Mouse (Mus musculus) gastrocnemius, postnatal 25 days (tissue): ENCODE measurements at regions not wholly inside any gene's neighbourhood (a gene's known extent, or its start where the extent isn't known, plus 50 kb on each side); places are given as distances from the start of the nearest gene placed in this dataset.

Experiments used
- DNase-seq: peaks from one replicate; pipeline ENCODE4 v3.0.0; 2022

GRCm38 (mm10) chr11:109088488-109089252, 55.5 kb downstream of the E030025P04Rik start:
- no peak for DNase-seq

DNA sequence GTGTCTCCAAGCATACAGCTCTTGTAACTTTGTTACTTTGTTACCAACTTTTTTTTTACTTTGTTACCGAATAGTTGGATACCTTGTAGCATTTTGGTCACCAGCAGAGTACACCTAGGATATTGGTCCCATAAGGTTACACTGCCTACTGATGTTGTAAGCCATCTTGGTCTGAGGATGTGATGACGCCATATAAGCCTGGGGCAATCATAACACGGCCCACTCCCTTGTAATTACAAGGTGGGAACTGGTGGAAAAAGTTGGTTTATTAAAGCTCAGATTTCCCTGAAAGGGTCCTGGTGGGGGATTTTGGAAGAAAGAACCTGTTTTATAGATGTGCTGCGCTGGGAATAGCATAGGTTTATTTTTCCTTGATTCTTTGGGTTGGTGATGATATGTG, 62.2 kb downstream of the E030025P04Rik start:
- no peak for DNase-seq

DNA sequence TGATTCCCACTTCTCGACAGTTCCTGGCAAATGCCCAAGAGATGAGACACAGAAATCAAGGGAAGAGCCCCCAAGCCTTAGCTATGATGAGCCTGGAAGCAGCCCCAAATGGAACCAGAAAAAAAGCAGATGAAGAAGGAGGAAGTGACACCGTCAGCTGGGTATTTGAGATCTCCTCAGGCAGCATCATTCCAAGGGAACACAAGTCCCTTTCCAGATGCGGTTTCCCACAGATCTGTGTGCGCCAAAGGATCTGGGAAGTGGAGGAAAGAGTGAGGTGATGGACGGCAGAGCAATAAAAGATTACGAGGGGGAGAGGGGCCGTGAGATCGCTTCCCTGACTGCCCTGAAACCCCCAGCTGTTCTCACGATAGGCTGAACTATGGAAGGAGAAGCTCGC, 62.7 kb downstream of the E030025P04Rik start:
- no peak for DNase-seq

DNA sequence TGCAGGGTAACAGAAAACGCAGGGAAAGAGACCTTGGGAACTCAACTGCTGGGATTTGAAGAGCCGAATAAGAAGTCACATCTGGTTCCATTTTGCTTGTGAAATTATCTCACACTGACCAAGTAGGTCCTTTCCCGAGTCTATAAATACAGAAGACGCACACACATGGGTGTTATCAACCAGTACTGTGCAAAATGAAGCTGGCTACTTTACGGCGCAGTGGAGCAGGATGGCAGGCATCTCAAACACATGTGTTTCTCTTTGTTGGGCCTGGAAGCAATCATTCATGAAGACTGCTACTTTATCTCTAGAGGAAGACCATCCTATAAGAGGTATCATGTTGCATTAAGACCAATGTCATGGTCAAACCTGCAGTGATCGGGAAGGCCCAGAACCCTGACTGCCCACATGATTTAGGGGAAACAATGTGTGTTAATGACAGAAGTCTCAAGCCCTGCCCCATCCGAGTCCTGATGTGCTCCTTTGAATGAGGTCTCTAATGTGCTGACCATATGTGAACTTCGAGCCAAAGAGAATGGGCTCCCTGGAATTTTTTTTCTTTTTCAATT, 63.2 kb downstream of the E030025P04Rik start:
- DNase-seq: no peak

DNA sequence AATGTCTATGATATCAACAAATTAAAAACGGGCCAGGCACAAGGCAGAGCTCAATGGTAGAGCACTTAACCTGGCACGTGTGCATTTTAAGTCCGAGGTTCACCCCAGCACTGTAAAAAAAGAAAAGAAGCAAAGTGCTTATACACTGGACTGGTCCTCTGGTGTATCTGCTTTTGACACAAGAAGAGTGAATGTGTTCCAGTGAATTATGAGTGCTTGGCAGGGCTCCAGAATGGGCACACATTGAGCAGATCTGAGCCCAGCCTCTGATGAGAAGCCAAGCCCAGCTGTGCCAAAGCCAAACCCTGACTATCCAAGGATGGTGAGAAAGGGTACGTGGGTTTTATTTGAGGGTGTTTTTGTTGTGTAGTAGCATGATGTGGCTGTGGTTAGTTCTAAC, 64.7 kb downstream of the E030025P04Rik start:
- no peak for DNase-seq

- no peak for DNase-seq
Measured at GRCm38 (mm10) chr11:109076587-109077417, 67.4 kb downstream of the E030025P04Rik start.

GRCm38 (mm10) chr11:109071340-109071739, 72.8 kb downstream of the E030025P04Rik start:
- no peak for DNase-seq

- DNase-seq: no peak
Measured at GRCm38 (mm10) chr11:109070412-109070811, 73.8 kb downstream of the E030025P04Rik start.

DNA sequence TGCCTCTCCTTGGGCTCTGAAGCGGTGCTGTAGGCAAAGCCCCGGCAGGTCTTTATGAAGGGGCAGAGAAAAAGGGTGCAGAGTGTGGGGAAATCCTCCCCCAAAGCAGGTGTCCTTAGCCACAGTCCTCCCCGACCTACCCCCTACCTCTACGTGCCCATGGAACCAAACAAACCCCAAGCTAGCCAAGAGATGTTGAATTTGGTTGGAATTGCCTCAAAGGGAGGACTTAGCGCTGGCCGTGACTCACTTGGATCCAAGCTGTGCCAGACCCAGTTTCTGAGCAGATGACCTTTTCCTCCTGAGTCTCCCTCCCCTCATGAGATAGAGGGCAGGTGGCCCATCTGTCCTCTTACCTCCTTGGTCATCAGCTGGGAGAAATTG, 74.9 kb downstream of the E030025P04Rik start:
- DNase-seq: peak; percentile 5

- peak; percentile 7 for DNase-seq
Measured at GRCm38 (mm10) chr11:109068371-109069325, 75.5 kb downstream of the E030025P04Rik start.

DNA sequence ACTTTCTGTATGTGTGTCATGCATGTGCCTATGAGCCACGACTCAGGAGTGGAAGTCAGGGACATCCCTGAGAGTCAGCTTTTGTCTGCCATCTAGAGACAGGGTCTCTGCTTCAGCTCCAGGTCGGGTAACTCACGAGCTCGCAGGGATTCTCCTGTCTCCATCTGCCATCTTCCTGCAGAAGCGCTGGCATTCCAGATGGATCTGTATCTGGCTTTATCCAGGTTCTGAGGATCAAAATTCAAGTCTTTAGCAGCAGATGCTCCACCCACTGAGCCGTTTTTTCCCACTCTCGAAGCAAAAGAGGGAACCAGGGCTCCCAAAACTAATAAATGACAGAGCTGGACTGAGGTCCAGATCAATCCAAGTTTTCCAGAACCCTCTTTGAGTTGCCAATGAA, 76.4 kb downstream of the E030025P04Rik start:
- DNase-seq: no peak

GRCm38 (mm10) chr11:109061971-109062370, 82.2 kb downstream of the E030025P04Rik start:
- no peak for DNase-seq

- peak; percentile 45 for DNase-seq
Measured at GRCm38 (mm10) chr11:109060527-109060908, 83.7 kb downstream of the E030025P04Rik start.

DNA sequence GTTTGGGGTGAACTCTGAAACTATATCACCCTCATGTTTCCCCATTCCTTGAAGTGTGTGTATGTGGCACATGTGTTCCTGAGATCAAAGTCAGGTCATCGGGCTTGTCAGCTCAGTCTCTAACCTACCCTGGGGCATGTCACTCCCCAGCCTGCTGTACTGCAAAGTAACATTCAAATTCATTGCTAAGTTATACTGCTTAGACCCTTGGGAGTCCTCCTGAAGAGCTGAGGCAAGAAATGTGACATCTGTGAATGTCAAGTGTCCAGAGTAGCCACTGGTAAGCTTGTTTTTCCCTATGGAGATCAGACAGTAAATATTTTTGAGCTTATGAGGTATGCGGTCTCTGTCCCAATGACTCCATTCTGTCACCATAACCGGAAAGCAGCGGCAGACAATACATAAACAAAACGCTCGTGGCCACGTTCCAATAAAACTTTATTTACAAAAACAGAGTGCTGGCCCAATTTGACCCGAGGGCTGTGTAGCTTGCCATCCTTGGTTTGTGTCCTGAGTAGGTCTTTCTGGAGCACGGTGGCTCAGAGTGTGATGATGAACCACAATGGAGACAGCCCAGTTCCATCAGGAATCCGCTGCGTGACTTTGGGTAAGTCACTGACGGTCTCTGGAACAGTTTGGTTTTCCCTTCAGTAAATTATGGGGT, 84.2 kb downstream of the E030025P04Rik start:
- DNase-seq: no peak

DNA sequence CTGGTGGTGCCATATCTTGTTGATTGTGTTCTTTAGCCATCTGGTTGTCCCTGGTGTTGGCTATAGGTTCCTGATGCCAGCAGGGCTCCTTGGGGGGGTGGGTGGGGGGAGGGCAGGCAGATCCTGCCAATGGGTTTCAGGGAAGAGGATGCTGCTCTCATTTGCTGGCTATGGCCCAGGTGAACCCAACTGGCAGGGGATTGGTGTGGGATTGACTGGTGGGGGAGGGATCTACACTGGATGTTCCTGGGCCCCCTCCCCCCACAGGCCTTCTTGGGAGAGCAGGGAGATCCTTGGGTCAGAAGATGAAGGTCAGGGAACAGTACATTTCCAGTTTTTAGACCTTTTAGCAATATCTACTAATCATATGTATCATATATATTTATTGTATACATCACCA, 86.1 kb downstream of the E030025P04Rik start:
- DNase-seq: no peak

DNA sequence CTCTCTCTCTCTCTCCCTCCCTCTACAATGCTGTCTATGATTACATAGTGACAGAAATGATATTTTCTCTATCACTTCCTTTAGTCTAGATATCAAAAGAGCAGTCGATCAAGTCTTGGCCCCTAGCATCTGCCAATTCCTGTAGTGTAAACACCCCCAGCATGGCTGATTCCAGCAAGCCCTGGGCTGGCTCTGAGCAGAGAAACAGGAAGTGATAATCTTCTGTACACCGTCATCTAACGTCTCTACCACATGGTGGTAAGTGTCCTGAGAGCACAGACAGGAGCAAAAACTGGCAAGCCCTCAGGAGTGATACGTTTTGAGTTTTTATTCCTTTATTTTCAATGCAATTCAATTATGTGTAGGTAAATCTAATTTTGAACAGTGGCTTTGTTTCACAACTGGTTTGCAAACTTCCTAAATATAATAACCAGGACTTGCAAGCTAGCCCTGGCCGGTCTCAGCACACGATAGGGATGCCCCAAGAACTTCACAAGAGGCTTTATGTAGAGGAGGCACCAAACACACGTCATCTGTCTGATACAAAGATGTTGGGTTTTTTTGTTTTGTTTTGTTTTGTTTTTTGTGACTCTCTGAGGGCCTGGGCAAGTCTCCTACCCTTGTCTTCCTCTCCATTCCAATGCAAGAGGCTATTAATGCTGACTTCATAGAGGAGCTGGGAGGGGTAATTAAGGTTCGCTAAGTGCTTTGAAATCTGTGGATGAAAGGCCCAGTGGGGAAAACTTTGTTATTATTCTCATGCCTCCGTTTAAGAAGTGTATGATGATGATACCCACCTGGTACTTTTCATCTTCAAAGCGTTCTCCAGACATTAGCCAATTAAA, 95.7 kb downstream of the E030025P04Rik start:
- DNase-seq: no peak

GRCm38 (mm10) chr11:109047483-109048110, 96.6 kb downstream of the E030025P04Rik start:
- no peak for DNase-seq

DNA sequence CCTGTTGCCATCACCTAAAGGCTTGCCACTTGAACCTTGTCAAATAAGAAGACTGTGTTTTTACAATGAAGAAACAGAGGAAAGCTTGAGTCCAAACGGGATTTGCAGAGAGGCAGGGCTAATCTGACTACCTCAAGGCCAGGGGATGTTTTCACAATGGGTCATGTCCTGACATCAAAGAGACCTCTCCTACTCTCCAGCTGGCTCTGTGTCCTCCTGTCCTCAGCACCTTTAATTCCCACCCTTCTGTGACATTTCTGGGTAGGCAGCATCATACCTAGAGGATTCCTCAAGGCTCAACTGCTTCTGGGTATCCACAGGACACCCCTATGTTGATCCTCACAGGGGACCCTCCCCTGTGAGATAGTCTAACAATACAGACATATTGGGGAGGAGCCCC, 97.7 kb downstream of the E030025P04Rik start:
- DNase-seq: no peak

- DNase-seq: no peak
Measured at GRCm38 (mm10) chr11:109040519-109040916, 103.7 kb downstream of the E030025P04Rik start.
